Mouse (Mus musculus): ENCODE results near the gene Tut7. TPM values are rescaled to one million over a fixed set of nuclear protein-coding genes. Genes with fewer than 3 reads are reported as not detected.
"Not testable (repeated sequence)": the region's sequence is repeated elsewhere in the genome, so short reads cannot be mapped to it uniquely, and the experiment has no call there.

Gene Tut7
- polyA plus RNA-seq, 1 experiment = 47.4 TPM

DNA sequence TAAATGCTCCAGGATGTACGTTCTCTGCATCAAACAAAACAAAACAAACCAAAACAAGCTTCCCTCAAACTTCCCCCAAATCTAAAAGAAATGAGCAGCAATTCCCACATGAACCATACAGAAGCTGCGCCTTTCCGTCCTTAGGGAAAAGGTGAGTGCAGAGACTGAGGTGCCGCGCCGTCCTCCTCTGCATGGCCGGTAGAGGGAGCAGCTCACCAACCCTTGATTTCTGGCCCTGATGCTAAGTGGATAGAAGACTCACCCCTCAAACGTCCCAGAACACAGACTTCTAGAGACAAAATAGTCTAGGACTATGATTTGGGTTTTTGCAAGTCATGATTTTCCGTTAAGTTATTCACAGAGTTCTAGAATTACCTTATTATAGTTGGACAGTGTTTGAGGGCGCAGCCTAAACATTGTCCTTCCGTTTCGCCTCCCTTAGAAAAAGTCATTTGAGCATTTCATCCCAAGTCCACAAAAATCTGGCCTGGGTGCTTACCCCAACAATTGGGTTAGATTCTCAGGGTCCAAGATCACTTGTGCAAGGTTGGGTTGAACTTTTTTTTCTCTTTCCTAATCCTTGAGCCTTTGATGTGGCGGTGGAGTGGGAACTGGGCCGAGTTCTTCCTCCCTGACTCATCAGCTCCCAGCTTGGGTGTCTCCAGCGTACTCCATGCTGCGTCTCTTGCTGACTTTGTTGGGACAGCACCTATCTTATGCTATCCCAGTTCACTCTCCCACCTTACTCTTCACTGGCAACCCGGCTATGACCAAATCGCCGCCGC, 33.5 kb upstream of the Tut7 start:
- WGBS = 55% methylated on average over 20 of the region's 20 CpGs
- DNase-seq = peak; percentile 40

DNA sequence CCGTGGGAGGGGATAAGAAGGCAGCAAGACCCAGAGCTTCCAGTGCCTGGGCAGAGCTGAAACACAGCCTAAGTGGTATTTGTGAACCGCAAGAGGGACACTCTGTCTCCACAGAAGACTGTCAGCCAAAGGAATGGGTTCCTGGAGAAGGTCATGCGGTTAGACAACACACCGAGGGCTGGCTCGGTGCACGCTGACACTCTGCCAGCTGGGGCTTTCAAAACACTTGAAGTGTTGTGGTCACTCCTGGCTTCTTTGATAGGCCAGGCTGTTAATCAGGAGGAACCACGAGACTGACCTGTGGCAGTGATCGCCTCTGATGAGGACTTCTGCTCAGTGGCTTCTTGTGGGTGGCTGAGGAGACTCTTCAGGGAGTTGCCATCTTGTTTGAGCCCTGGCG, 30.5 kb upstream of the Tut7 start:
- H3K4me3 ChIP-seq (ENCODE audit: control insufficient read depth, insufficient read depth, low read length) = no peak overlapping the region
- WGBS = 30% methylated on average over 9 of the region's 9 CpGs

More for the DNA sequence above, 33.5 kb upstream of the Tut7 start:
- TF ChIP-seq CTCF (IDR thresholded peaks at IDR 0.05; ENCODE audit: borderline replicate concordance, control insufficient read depth, extremely low read depth, insufficient read depth, low read length, poor library complexity) = peak; percentile 83; the same call in 1 of the 2 replicates
- no peak for TF ChIP-seq POLR2A (IDR thresholded peaks at IDR 0.05; ENCODE audit: control insufficient read depth, extremely low read depth, insufficient read depth, low read length, poor library complexity)
- Histone ChIP-seq H3K27me3 (ENCODE audit: control insufficient read depth, insufficient read depth, low read length) (no peaks in the 10 kb centered on the region), H3K4me3 (ENCODE audit: control insufficient read depth, insufficient read depth, low read length) (no peak overlapping the region), H3K27ac (ENCODE audit: control insufficient read depth, insufficient read depth, low read length) (no peak overlapping the region), H3K4me1 (replicated peaks; ENCODE audit: control insufficient read depth, insufficient read depth, low read length) (no peaks in the 10 kb centered on the region), H3K36me3 (ENCODE audit: control insufficient read depth, insufficient read depth, low read length) (no peaks in the 10 kb centered on the region)

DNA sequence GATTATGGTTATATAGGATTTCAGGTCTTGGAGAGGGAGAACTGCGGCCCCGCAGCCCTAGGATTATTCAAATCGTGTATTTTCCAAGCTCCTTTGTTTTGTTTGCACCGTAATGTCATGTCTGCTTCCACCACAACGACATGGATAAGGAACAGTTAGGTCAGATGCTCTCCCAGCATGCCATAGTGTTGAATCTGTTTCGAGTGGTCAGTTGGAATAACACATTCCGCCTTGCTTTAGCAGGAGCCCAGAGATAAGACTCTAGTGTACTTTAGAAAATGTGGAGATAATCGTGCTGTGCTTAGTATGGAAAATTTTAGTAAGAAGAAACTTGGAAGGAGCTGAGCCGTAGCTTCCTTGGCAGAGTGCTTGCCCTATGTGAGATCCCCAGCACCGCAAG, 27.4 kb upstream of the Tut7 start:
- no peak for DNase-seq
- Histone ChIP-seq H3K4me1 (replicated peaks; ENCODE audit: control insufficient read depth, insufficient read depth, low read length) (no peaks in the 10 kb centered on the region), H3K36me3 (ENCODE audit: control insufficient read depth, insufficient read depth, low read length) (no peaks in the 10 kb centered on the region), H3K27me3 (ENCODE audit: control insufficient read depth, insufficient read depth, low read length) (no peaks in the 10 kb centered on the region), H3K27ac (ENCODE audit: control insufficient read depth, insufficient read depth, low read length) (no peak overlapping the region), H3K4me3 (ENCODE audit: control insufficient read depth, insufficient read depth, low read length) (no peak overlapping the region)
- 90% methylated on average over 10 of the region's 10 CpGs for WGBS
- TF ChIP-seq POLR2A (IDR thresholded peaks at IDR 0.05; ENCODE audit: control insufficient read depth, extremely low read depth, insufficient read depth, low read length, poor library complexity) (no peak), CTCF (IDR thresholded peaks at IDR 0.05; ENCODE audit: borderline replicate concordance, control insufficient read depth, extremely low read depth, insufficient read depth, low read length, poor library complexity) (no peak)

More for the DNA sequence above, 30.5 kb upstream of the Tut7 start:
- TF ChIP-seq CTCF (IDR thresholded peaks at IDR 0.05; ENCODE audit: borderline replicate concordance, control insufficient read depth, extremely low read depth, insufficient read depth, low read length, poor library complexity) = no peak
- TF ChIP-seq POLR2A (IDR thresholded peaks at IDR 0.05; ENCODE audit: control insufficient read depth, extremely low read depth, insufficient read depth, low read length, poor library complexity) = no peak
- DNase-seq = no peak
- no peaks in the 10 kb centered on the region for H3K27me3 ChIP-seq (ENCODE audit: control insufficient read depth, insufficient read depth, low read length)
- H3K36me3 ChIP-seq (ENCODE audit: control insufficient read depth, insufficient read depth, low read length) = no peaks in the 10 kb centered on the region
- no peak overlapping the region for H3K27ac ChIP-seq (ENCODE audit: control insufficient read depth, insufficient read depth, low read length)
- no peaks in the 10 kb centered on the region for H3K4me1 ChIP-seq (replicated peaks; ENCODE audit: control insufficient read depth, insufficient read depth, low read length)

DNA sequence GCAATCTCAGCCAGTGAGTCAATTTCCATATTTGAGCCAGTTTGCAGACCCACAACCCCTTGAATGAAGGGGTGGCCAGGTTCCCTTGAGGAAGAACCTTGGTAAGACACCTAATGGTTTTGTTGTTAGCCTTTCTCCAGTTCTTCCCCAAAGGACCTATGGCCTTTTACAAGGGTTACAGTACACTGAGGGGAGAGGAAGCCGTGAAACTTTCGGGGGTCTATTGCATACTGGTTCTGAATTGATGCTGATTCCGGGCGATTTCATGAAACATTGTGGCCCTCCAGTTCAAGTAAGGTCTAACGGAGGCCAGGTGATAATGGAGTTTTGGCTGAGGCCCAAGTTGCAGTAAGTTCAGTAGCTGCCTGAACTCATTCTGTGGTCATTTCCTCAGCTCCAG, 21.7 kb upstream of the Tut7 start:
- Histone ChIP-seq H3K4me1 (replicated peaks; ENCODE audit: control insufficient read depth, insufficient read depth, low read length) (no peaks in the 10 kb centered on the region), H3K4me3 (ENCODE audit: control insufficient read depth, insufficient read depth, low read length) (no peak overlapping the region), H3K36me3 (ENCODE audit: control insufficient read depth, insufficient read depth, low read length) (no peaks in the 10 kb centered on the region), H3K27me3 (ENCODE audit: control insufficient read depth, insufficient read depth, low read length) (no peaks in the 10 kb centered on the region), H3K27ac (ENCODE audit: control insufficient read depth, insufficient read depth, low read length) (no peak overlapping the region)
- no peak for TF ChIP-seq CTCF (IDR thresholded peaks at IDR 0.05; ENCODE audit: borderline replicate concordance, control insufficient read depth, extremely low read depth, insufficient read depth, low read length, poor library complexity)
- TF ChIP-seq POLR2A (IDR thresholded peaks at IDR 0.05; ENCODE audit: control insufficient read depth, extremely low read depth, insufficient read depth, low read length, poor library complexity) = no peak
- WGBS = 96% methylated on average over 5 of the region's 5 CpGs
- no peak for DNase-seq

DNA sequence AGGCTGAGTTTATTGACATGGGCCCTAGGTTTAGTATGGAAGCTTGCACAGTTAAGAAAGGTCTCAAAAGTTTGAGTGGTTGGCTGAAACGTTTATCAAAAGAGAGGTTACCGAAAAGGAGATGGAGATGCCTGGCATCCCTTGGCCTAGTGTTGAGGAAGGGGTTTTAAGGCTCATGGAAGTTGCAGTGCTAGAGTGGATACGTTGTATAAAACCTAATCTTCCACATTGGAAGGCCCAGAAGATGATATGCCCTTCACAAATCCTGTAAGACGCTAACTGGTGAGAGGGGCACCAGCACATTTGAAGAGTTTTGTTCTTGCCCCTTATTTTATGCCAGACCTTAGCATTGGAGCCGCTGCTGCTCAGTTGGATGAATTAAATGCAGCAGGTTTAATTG, 21.0 kb upstream of the Tut7 start:
- 91% methylated on average over 5 of the region's 5 CpGs for WGBS
- DNase-seq = no peak
- Histone ChIP-seq H3K27ac (ENCODE audit: control insufficient read depth, insufficient read depth, low read length) (no peak overlapping the region), H3K27me3 (ENCODE audit: control insufficient read depth, insufficient read depth, low read length) (no peaks in the 10 kb centered on the region), H3K4me1 (replicated peaks; ENCODE audit: control insufficient read depth, insufficient read depth, low read length) (no peaks in the 10 kb centered on the region), H3K36me3 (ENCODE audit: control insufficient read depth, insufficient read depth, low read length) (no peaks in the 10 kb centered on the region), H3K4me3 (ENCODE audit: control insufficient read depth, insufficient read depth, low read length) (no peak overlapping the region)
- TF ChIP-seq POLR2A (IDR thresholded peaks at IDR 0.05; ENCODE audit: control insufficient read depth, extremely low read depth, insufficient read depth, low read length, poor library complexity) (no peak), CTCF (IDR thresholded peaks at IDR 0.05; ENCODE audit: borderline replicate concordance, control insufficient read depth, extremely low read depth, insufficient read depth, low read length, poor library complexity) (no peak)

DNA sequence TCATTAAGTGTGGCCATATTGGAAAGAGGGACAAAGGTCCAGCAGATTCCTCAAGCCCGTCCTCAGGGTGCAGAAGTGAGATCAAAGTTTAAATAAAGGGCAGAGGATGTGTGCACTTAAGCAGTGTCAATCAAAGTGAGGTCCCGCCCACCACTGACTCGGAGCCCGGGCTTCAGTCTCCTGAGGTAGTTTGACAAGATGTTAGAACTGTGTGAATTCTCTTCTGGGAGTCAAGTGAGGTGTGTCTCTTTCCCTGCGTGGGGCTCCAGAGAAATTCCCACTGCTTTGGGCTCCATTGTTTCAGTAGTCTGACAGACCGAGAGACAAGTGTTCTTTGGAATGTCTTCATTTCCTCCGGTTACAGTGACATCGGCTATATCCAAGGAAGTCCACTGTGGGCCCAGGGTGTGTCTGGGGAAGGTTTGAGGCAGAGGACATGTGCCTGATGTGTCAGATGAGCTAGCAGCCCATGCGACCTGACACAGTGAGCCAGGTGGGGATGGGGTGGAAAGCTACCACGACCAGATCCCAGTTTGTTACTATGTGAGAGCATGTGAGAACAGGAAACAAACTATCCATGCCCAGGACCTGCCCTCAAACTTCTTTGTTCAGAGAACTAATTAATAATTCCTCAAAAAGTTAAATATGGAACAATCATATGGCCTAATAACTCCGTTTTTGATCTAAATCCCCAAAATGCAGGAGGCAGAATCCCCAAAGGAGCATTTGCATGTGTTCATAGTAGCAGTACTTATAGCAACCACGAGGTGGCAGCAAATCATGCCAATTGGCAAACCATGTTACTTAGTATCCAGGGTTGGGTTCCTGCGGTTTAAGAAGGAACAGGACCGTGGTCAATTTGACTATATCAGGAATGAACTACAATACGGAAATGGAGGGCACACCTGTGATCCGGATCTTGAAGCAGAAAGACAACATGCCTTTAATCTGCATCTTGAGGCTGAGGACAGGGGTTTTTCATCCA, 19.6 kb upstream of the Tut7 start:
- WGBS = 19% methylated on average over 16 of the region's 16 CpGs
- Histone ChIP-seq H3K27me3 (ENCODE audit: control insufficient read depth, insufficient read depth, low read length) (no peaks in the 10 kb centered on the region), H3K4me3 (ENCODE audit: control insufficient read depth, insufficient read depth, low read length) (peak overlapping the region; percentile 30), H3K36me3 (ENCODE audit: control insufficient read depth, insufficient read depth, low read length) (no peaks in the 10 kb centered on the region), H3K4me1 (replicated peaks; ENCODE audit: control insufficient read depth, insufficient read depth, low read length) (no peaks in the 10 kb centered on the region), H3K27ac (ENCODE audit: control insufficient read depth, insufficient read depth, low read length) (no peak overlapping the region)
- peak; percentile 80 for DNase-seq
- no peak for TF ChIP-seq POLR2A (IDR thresholded peaks at IDR 0.05; ENCODE audit: control insufficient read depth, extremely low read depth, insufficient read depth, low read length, poor library complexity)
- TF ChIP-seq CTCF (IDR thresholded peaks at IDR 0.05; ENCODE audit: borderline replicate concordance, control insufficient read depth, extremely low read depth, insufficient read depth, low read length, poor library complexity) = 0 out of 2 replicates have a peak, but pooled peaks have one; percentile 24

DNA sequence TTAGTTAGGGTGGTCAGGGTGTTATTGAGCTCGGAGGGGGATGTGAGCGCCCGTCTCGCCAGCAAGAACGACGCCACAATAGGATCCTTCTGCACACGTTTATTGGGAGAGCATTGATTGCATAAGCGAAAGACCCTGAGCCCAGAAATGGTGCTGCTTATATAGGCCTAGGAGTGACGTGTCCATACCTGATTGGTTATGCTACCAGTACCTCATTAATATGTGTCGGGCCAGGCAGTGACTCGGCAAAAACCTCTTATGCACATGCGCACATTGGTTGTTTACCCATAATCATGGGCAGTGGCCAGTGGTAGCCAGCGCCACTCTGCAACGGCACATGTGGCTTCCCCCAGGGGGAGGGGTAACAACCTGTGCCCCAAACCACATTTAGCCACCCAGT, 18.8 kb upstream of the Tut7 start:
- 88% methylated on average over 14 of the region's 14 CpGs for WGBS
- H3K27me3 ChIP-seq (ENCODE audit: control insufficient read depth, insufficient read depth, low read length); H3K4me1 ChIP-seq (replicated peaks; ENCODE audit: control insufficient read depth, insufficient read depth, low read length); H3K4me3 ChIP-seq (ENCODE audit: control insufficient read depth, insufficient read depth, low read length); H3K36me3 ChIP-seq (ENCODE audit: control insufficient read depth, insufficient read depth, low read length); H3K27ac ChIP-seq (ENCODE audit: control insufficient read depth, insufficient read depth, low read length); DNase-seq: not testable (repeated sequence)

All from thymus, adult 2 months (tissue).